Mouse (Mus musculus) testis, adult 2 months (tissue): ENCODE measurements around the gene Pfkm. TPM values are rescaled to one million over a fixed set of nuclear protein-coding genes. Genes with fewer than 3 reads are reported as not detected.

Experiments
- H3K27ac ChIP-seq: fragments of 200-500 bp; 2 replicates; pipeline ENCODE4 v1.5.1; 2012; ENCODE audit warnings: low read depth, low read length; ENCODE audit not compliant: control insufficient read depth, insufficient read depth
- H3K27me3 ChIP-seq: fragments of 200-500 bp; 2 replicates; pipeline ENCODE4 v1.6.1; 2012; ENCODE audit warnings: mild to moderate bottlenecking, low read length, moderate library complexity; ENCODE audit not compliant: control insufficient read depth, insufficient read depth
- H3K36me3 ChIP-seq: fragments of 200-500 bp; 2 replicates; pipeline ENCODE4 v1.6.1; 2012; ENCODE audit warnings: mild to moderate bottlenecking, low read length; ENCODE audit not compliant: control insufficient read depth, insufficient read depth
- H3K4me1 ChIP-seq: fragments of 200-500 bp; 2 replicates; pipeline ENCODE4 v1.6.1; 2012; ENCODE audit warnings: low read length; ENCODE audit not compliant: control insufficient read depth, insufficient read depth
- H3K4me3 ChIP-seq: fragments of 200-500 bp; 2 replicates; pipeline ENCODE4 v1.5.1; 2012; ENCODE audit warnings: low read depth, mild to moderate bottlenecking, low read length, moderate library complexity, mixed read lengths; ENCODE audit not compliant: control insufficient read depth
- CTCF ChIP-seq: fragments of 200-500 bp; IDR thresholded peaks from 2 replicates; pipeline ENCODE4 v1.5.1; 2012; ENCODE audit warnings: low read depth, mild to moderate bottlenecking, inconsistent platforms, low read length, moderate library complexity; ENCODE audit not compliant: control insufficient read depth, insufficient read depth, insufficient replicate concordance
- POLR2A ChIP-seq: fragments of 200-500 bp; IDR thresholded peaks from 2 replicates; pipeline ENCODE4 v1.6.1; 2012; ENCODE audit warnings: low read depth, mild to moderate bottlenecking, inconsistent platforms, low read length, moderate library complexity; ENCODE audit not compliant: control insufficient read depth
- polyA plus RNA-seq: library from polyadenylated mRNA; depleted of rRNA; stranded (reverse); fragments of >200 nt; gene quantifications from 2 replicates; pipeline ENCODE4 v1.2.3, GENCODE M21; 2012

Gene Pfkm
- polyA plus RNA-seq, 1 experiment = 117 TPM

GRCm38 (mm10) chr15:98131451-98131850 is 39.1 kb downstream of the Pfkm start:
- no peak for TF ChIP-seq POLR2A
- no peak for TF ChIP-seq CTCF
- no peak overlapping the region for H3K4me3 ChIP-seq
- no peaks in the 10 kb centered on the region for H3K27me3 ChIP-seq
- H3K36me3 ChIP-seq = peaks cover 2% of the 10 kb centered on the region; the same call in 1 of the 2 replicates
- H3K27ac ChIP-seq = no peak overlapping the region
- no peaks in the 10 kb centered on the region for H3K4me1 ChIP-seq

- Histone ChIP-seq H3K36me3 (peaks cover 2% of the 10 kb centered on the region; the same call in 1 of the 2 replicates), H3K27me3 (no peaks in the 10 kb centered on the region), H3K4me3 (no peak overlapping the region), H3K27ac (no peak overlapping the region), H3K4me1 (no peaks in the 10 kb centered on the region)
- TF ChIP-seq POLR2A (no peak), CTCF (no peak)
Measured at GRCm38 (mm10) chr15:98131942-98132655, 39.7 kb downstream of the Pfkm start.

DNA sequence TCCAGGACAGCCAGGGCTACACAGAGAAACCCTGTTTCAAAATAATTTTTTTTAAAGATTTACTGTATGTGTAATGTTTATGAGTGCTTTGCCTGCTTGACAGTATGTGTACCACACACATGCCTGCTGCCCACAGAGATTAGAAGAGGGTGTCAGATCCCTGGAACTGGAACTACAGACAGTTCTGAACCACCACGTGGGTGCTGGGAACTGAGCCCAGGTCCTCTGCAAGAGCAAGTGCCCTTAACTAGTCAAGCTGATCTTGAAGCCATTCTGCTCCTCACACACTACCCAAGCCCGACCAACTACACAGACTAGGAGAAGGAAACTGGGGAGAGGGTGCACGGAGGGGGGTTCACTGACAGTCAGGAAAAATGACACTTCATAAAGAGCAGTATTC is 41.1 kb downstream of the Pfkm start:
- Histone ChIP-seq H3K27me3 (no peaks in the 10 kb centered on the region), H3K4me3 (no peak overlapping the region), H3K36me3 (peaks cover 2% of the 10 kb centered on the region; the same call in 1 of the 2 replicates), H3K4me1 (no peaks in the 10 kb centered on the region), H3K27ac (no peak overlapping the region)
- TF ChIP-seq POLR2A = no peak
- TF ChIP-seq CTCF = no peak

DNA sequence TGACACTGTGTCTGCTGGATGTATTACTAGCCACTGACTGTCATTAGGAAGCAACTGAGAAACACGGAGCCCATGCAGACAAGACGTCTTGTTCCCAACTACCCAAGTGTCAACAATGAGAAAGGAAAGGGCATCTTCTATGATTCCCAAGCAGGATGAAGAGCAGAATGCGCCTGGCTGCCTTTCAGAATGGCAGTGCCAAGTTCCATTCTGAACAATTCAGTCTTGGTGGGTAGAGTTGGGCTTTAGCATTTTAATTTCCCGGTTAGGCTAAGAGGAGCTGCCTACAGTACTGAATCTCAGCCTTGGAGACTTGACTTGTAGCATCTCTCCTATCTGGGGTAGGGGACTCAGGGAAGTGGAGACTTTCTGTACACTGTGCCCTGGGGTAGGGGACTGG is 41.6 kb downstream of the Pfkm start:
- Histone ChIP-seq H3K4me1 (no peaks in the 10 kb centered on the region), H3K27ac (no peak overlapping the region), H3K36me3 (peaks cover 2% of the 10 kb centered on the region; the same call in 1 of the 2 replicates), H3K4me3 (no peak overlapping the region), H3K27me3 (no peaks in the 10 kb centered on the region)
- no peak for TF ChIP-seq POLR2A
- no peak for TF ChIP-seq CTCF

DNA sequence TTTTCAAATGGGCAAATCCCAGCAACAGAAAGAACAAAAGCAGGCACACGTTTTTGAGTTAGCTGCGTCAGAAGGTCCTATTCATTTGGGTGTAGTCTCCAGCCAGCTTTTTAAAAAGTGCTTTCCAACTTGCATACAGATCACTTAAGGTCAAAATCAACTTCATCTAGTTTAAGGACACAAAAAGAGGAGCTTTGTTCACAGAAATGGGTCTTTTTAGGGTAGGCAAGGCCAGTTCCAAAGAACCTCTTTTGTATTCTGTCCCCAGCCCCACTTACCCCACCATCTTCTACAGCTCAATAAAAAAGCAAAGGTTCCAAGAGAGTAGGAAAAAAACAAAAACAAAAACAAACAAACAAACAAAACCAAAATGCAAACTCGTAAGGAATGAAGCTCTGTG is 42.3 kb downstream of the Pfkm start:
- Histone ChIP-seq H3K4me1 (no peaks in the 10 kb centered on the region), H3K4me3 (no peak overlapping the region), H3K36me3 (peaks cover 2% of the 10 kb centered on the region; the same call in 1 of the 2 replicates), H3K27me3 (no peaks in the 10 kb centered on the region), H3K27ac (no peak overlapping the region)
- TF ChIP-seq CTCF = no peak
- no peak for TF ChIP-seq POLR2A

- H3K27me3 ChIP-seq = no peaks in the 10 kb centered on the region
- no peak overlapping the region for H3K27ac ChIP-seq
- H3K4me3 ChIP-seq = no peak overlapping the region
- TF ChIP-seq POLR2A = no peak
- no peak for TF ChIP-seq CTCF
- H3K4me1 ChIP-seq = no peaks in the 10 kb centered on the region
- H3K36me3 ChIP-seq = peaks cover 2% of the 10 kb centered on the region; the same call in 1 of the 2 replicates
Measured at GRCm38 (mm10) chr15:98135671-98136070, 43.3 kb downstream of the Pfkm start.

GRCm38 (mm10) chr15:98136871-98137270 is 44.5 kb downstream of the Pfkm start:
- no peak for TF ChIP-seq CTCF
- TF ChIP-seq POLR2A = no peak
- Histone ChIP-seq H3K36me3 (peaks cover 2% of the 10 kb centered on the region; the same call in 1 of the 2 replicates), H3K4me1 (no peaks in the 10 kb centered on the region), H3K27me3 (no peaks in the 10 kb centered on the region), H3K4me3 (no peak overlapping the region), H3K27ac (no peak overlapping the region)
